Mouse (Mus musculus) hindbrain, embryonic 14.5 days (tissue): Measurements from ENCODE around the gene Grap2. TPM values are rescaled to one million over a fixed set of nuclear protein-coding genes. Genes with fewer than 3 reads are reported as not detected.

Source experiments
- ATAC-seq: fragments of 200-750 bp; cut with Nextera tagmentation; 2 replicates; pipeline ENCODE4 v1.8.0; 2017; ENCODE audit warnings: moderate number of reproducible peaks, mild to moderate bottlenecking, moderate TSS enrichment, moderate library complexity; ENCODE audit not compliant: low FRiP score
- DNase-seq: peaks from one replicate; pipeline ENCODE4 v3.0.0-alpha.2; 2015; ENCODE audit warnings: low spot score
- H3K27ac ChIP-seq: fragments of 300-500 bp; sonication (generic); 2 replicates; pipeline ENCODE4 v1.5.1; 2014; ENCODE audit warnings: mild to moderate bottlenecking, moderate library complexity
- H3K27me3 ChIP-seq: fragments of 300-500 bp; sonication (generic); 2 replicates; pipeline ENCODE4 v1.6.1; 2014; ENCODE audit warnings: mild to moderate bottlenecking, low read length, mixed read lengths; ENCODE audit not compliant: control insufficient read depth, insufficient read depth
- H3K36me3 ChIP-seq: fragments of 300-500 bp; sonication (generic); replicated peaks from 2 replicates; pipeline ENCODE4 v1.6.1; 2014; ENCODE audit not compliant: control insufficient read depth, insufficient read depth
- H3K4me1 ChIP-seq: fragments of 300-500 bp; sonication (generic); replicated peaks from 2 replicates; pipeline ENCODE4 v1.6.1; 2014; ENCODE audit warnings: antibody characterized with exemption, low read length, mixed read lengths; ENCODE audit not compliant: control insufficient read depth, insufficient read depth
- H3K4me2 ChIP-seq: fragments of 300-500 bp; sonication (generic); replicated peaks from 2 replicates; pipeline ENCODE4 v1.6.1; 2014; ENCODE audit warnings: mild to moderate bottlenecking, moderate library complexity
- H3K4me3 ChIP-seq: fragments of 300-500 bp; sonication (generic); replicated peaks from 2 replicates; pipeline ENCODE4 v1.5.1; 2014; ENCODE audit warnings: mild to moderate bottlenecking, low read length
- H3K9ac ChIP-seq: fragments of 300-500 bp; sonication (generic); 2 replicates; pipeline ENCODE4 v1.6.1; 2014
- H3K9me3 ChIP-seq: fragments of 300-500 bp; sonication (generic); 2 replicates; pipeline ENCODE4 v1.6.1; 2016; ENCODE audit warnings: low read length; ENCODE audit not compliant: control insufficient read depth
- WGBS: fragments of 180-500 bp; shearing (Covaris S2); extraction: QIAGEN DNeasy Blood & Tissue Kit; methylation state at CpG from one replicate; pipeline ENCODE4 v1.1.7; 2014; 5-methylcytosine and 5-hydroxymethylcytosine counted together
- polyA plus RNA-seq: library from polyadenylated mRNA; unstranded; fragments of >200 nt; fragmentation: Nextera tagmentation; extraction: Ambion mirVana; gene quantifications from 2 replicates; pipeline ENCODE4 v1.2.1, GENCODE M21; 2014

The Grap2 gene
- 0.23 and 0.26 TPM in 2 replicates for polyA plus RNA-seq

- Histone ChIP-seq H3K36me3 (no peaks in the 10 kb centered on the region), H3K9me3 (no peaks in the 10 kb centered on the region), H3K4me1 (0 out of 2 replicates have a peak, but pooled peaks cover 3% of the 10 kb centered on the region), H3K4me3 (no peak within 1 kb of the TSS), H3K27me3 (no peaks in the 10 kb centered on the region), H3K4me2 (no peak within 1 kb of the TSS), H3K9ac (no peak within 1 kb of the TSS), H3K27ac (no peak within 1 kb of the TSS)
- no peak for DNase-seq
- whole genome bisulfite sequencing, result 63% methylated on average over 12 of the region's 12 CpGs
- ATAC-seq, result no peak
These were observed at the start of gene Grap2 for GRCm38 (mm10) chr15:80572291-80572690. Grap2 (plus strand) TSS chr15:80572594.

GRCm38 (mm10) chr15:80529955-80530869 lies 42.2 kb upstream of the Grap2 start:
- Histone ChIP-seq H3K27ac (peak overlapping the region; percentile 59), H3K4me1 (0 out of 2 replicates have a peak, but pooled peaks cover 6% of the 10 kb centered on the region), H3K4me2 (peak overlapping the region; percentile 24), H3K9me3 (no peaks in the 10 kb centered on the region), H3K4me3 (no peak overlapping the region), H3K9ac (peak overlapping the region; percentile 24), H3K36me3 (no peaks in the 10 kb centered on the region), H3K27me3 (no peaks in the 10 kb centered on the region)
- peak; percentile 70 for DNase-seq
- ATAC-seq, result no peak
- WGBS, result 31% methylated on average over 20 of the region's 20 CpGs

GRCm38 (mm10) chr15:80531026-80531425 lies 41.4 kb upstream of the Grap2 start:
- Histone ChIP-seq H3K9me3 (no peaks in the 10 kb centered on the region), H3K9ac (no peak overlapping the region), H3K4me1 (0 out of 2 replicates have a peak, but pooled peaks cover 6% of the 10 kb centered on the region), H3K27ac (no peak overlapping the region), H3K4me3 (no peak overlapping the region), H3K4me2 (no peak overlapping the region), H3K36me3 (no peaks in the 10 kb centered on the region), H3K27me3 (no peaks in the 10 kb centered on the region)
- 79% methylated on average over 9 of the region's 9 CpGs for WGBS
- no peak for ATAC-seq
- no peak for DNase-seq

GRCm38 (mm10) chr15:80532281-80533072 lies 39.9 kb upstream of the Grap2 start:
- Histone ChIP-seq H3K4me2 (no peak overlapping the region), H3K9me3 (no peaks in the 10 kb centered on the region), H3K4me1 (0 out of 2 replicates have a peak, but pooled peaks cover 6% of the 10 kb centered on the region), H3K27ac (no peak overlapping the region), H3K27me3 (no peaks in the 10 kb centered on the region), H3K4me3 (no peak overlapping the region), H3K9ac (no peak overlapping the region), H3K36me3 (no peaks in the 10 kb centered on the region)
- ATAC-seq, result no peak
- WGBS, result 84% methylated on average over 8 of the region's 8 CpGs
- no peak for DNase-seq

GRCm38 (mm10) chr15:80533274-80533673 lies 39.1 kb upstream of the Grap2 start:
- Histone ChIP-seq H3K36me3 (no peaks in the 10 kb centered on the region), H3K9ac (no peak overlapping the region), H3K4me3 (no peak overlapping the region), H3K27ac (no peak overlapping the region), H3K4me2 (no peak overlapping the region), H3K9me3 (no peaks in the 10 kb centered on the region), H3K27me3 (no peaks in the 10 kb centered on the region), H3K4me1 (0 out of 2 replicates have a peak, but pooled peaks cover 6% of the 10 kb centered on the region)
- ATAC-seq (no peak), DNase-seq (no peak)
- 61% methylated on average over 6 of the region's 6 CpGs for WGBS

- Histone ChIP-seq H3K4me1 (no peaks in the 10 kb centered on the region), H3K9ac (no peak overlapping the region), H3K9me3 (no peaks in the 10 kb centered on the region), H3K27me3 (no peaks in the 10 kb centered on the region), H3K27ac (no peak overlapping the region), H3K36me3 (no peaks in the 10 kb centered on the region), H3K4me2 (no peak overlapping the region), H3K4me3 (no peak overlapping the region)
- WGBS, result 69% methylated on average over 2 of the region's 2 CpGs
- ATAC-seq, result no peak
- DNase-seq, result no peak
These were observed 36.3 kb upstream of the Grap2 start for GRCm38 (mm10) chr15:80536051-80536450.

GRCm38 (mm10) chr15:80538075-80538474 lies 34.3 kb upstream of the Grap2 start:
- 94% methylated on average over 2 of the region's 2 CpGs for WGBS
- no peaks in the 10 kb centered on the region for H3K27me3 ChIP-seq

GRCm38 (mm10) chr15:80538671-80539340 lies 33.6 kb upstream of the Grap2 start:
- Histone ChIP-seq H3K4me2 (no peak overlapping the region), H3K9ac (no peak overlapping the region), H3K27ac (no peak overlapping the region), H3K27me3 (no peaks in the 10 kb centered on the region), H3K9me3 (no peaks in the 10 kb centered on the region), H3K36me3 (no peaks in the 10 kb centered on the region), H3K4me1 (no peaks in the 10 kb centered on the region), H3K4me3 (no peak overlapping the region)
- no peak for ATAC-seq
- DNase-seq, result no peak
- 88% methylated on average over 7 of the region's 7 CpGs for WGBS

More at GRCm38 (mm10) chr15:80538075-80538474, 34.3 kb upstream of the Grap2 start:
- H3K36me3 ChIP-seq, result no peaks in the 10 kb centered on the region
- no peak overlapping the region for H3K4me3 ChIP-seq
- no peak overlapping the region for H3K9ac ChIP-seq
- DNase-seq, result no peak
- H3K4me2 ChIP-seq, result no peak overlapping the region
- H3K9me3 ChIP-seq, result no peaks in the 10 kb centered on the region
- no peaks in the 10 kb centered on the region for H3K4me1 ChIP-seq
- H3K27ac ChIP-seq, result no peak overlapping the region
- no peak for ATAC-seq

- Histone ChIP-seq H3K4me3 (no peak overlapping the region), H3K4me2 (no peak overlapping the region), H3K27ac (no peak overlapping the region), H3K27me3 (no peaks in the 10 kb centered on the region), H3K36me3 (no peaks in the 10 kb centered on the region), H3K4me1 (no peaks in the 10 kb centered on the region), H3K9me3 (no peaks in the 10 kb centered on the region), H3K9ac (no peak overlapping the region)
- DNase-seq (no peak), ATAC-seq (no peak)
- WGBS, result 62% methylated on average over 3 of the region's 3 CpGs
These were observed 28.3 kb upstream of the Grap2 start for GRCm38 (mm10) chr15:80544115-80544514.
